Mouse (Mus musculus) lung, postnatal 0 days (tissue): ENCODE measurements at regions not wholly inside any gene's neighbourhood (a gene's known extent, or its start where the extent isn't known, plus 50 kb on each side); places are given as distances from the start of the nearest gene placed in this dataset.

Experiments used
- ATAC-seq: fragments of 200-750 bp; cut with Nextera tagmentation; 2 replicates; pipeline ENCODE4 v1.8.0; 2017; ENCODE audit warnings: moderate library complexity
- DNase-seq: peaks from one replicate; pipeline ENCODE4 v3.0.0-alpha.2; 2016; ENCODE audit warnings: low spot score
- H3K27ac ChIP-seq: fragments of 300-500 bp; sonication (generic); 2 replicates; pipeline ENCODE4 v1.5.1; 2014; ENCODE audit warnings: antibody characterized with exemption, mild to moderate bottlenecking, low read length, mixed read lengths
- H3K27me3 ChIP-seq: fragments of 300-500 bp; sonication (generic); replicated peaks from 2 replicates; pipeline ENCODE4 v1.6.1; 2014; ENCODE audit warnings: low read length, mixed read lengths; ENCODE audit not compliant: insufficient read depth
- H3K36me3 ChIP-seq: fragments of 300-500 bp; sonication (generic); 2 replicates; pipeline ENCODE4 v1.6.1; 2014; ENCODE audit warnings: low read length, mixed read lengths; ENCODE audit not compliant: insufficient read depth
- H3K4me1 ChIP-seq: fragments of 300-500 bp; sonication (generic); 2 replicates; pipeline ENCODE4 v1.6.1; 2014; ENCODE audit warnings: antibody characterized with exemption, low read depth, low read length, mixed read lengths; ENCODE audit not compliant: insufficient read depth
- H3K4me2 ChIP-seq: fragments of 300-500 bp; sonication (generic); replicated peaks from 2 replicates; pipeline ENCODE4 v1.6.1; 2014; ENCODE audit warnings: low read depth, mild to moderate bottlenecking, low read length, moderate library complexity, mixed read lengths
- H3K4me3 ChIP-seq: fragments of 300-500 bp; sonication (generic); 2 replicates; pipeline ENCODE4 v1.5.1; 2014; ENCODE audit warnings: low read depth, low read length
- H3K9ac ChIP-seq: fragments of 300-500 bp; sonication (generic); replicated peaks from 2 replicates; pipeline ENCODE4 v1.6.1; 2014; ENCODE audit warnings: low read depth, mild to moderate bottlenecking
- H3K9me3 ChIP-seq: fragments of 300-500 bp; sonication (generic); 2 replicates; pipeline ENCODE4 v1.6.1; 2016; ENCODE audit warnings: low read length, mixed read lengths
- CTCF ChIP-seq: IDR thresholded peaks from 2 replicates; pipeline ENCODE4 v1.5.1; 2016; ENCODE audit warnings: antibody characterized with exemption, mild to moderate bottlenecking
- EP300 ChIP-seq: IDR thresholded peaks from 2 replicates; pipeline ENCODE4 v1.6.1; 2016; ENCODE audit warnings: antibody characterized with exemption, mild to moderate bottlenecking, control low read depth
- WGBS: fragments of 180-500 bp; shearing (Covaris S2); extraction: QIAGEN DNeasy Blood & Tissue Kit; methylation state at CpG from one replicate; pipeline ENCODE4 v1.1.7; 2014; 5-methylcytosine and 5-hydroxymethylcytosine counted together

GRCm38 (mm10) chr4:125929122-125929772 lies 95.1 kb upstream of the Csf3r start:
- Histone ChIP-seq H3K4me3 (no peak overlapping the region), H3K9me3 (no peaks in the 10 kb centered on the region), H3K27ac (no peak overlapping the region), H3K27me3 (0 out of 2 replicates have a peak, but pooled peaks cover 5% of the 10 kb centered on the region), H3K36me3 (no peaks in the 10 kb centered on the region), H3K4me2 (no peak overlapping the region), H3K4me1 (no peaks in the 10 kb centered on the region), H3K9ac (no peak overlapping the region)
- ATAC-seq (no peak), DNase-seq (no peak)
- 57% methylated on average over 17 of the region's 17 CpGs for WGBS
- no peak for TF ChIP-seq EP300
- no peak for TF ChIP-seq CTCF

GRCm38 (mm10) chr4:125930764-125931163 lies 93.6 kb upstream of the Csf3r start:
- H3K36me3 ChIP-seq: no peaks in the 10 kb centered on the region
- WGBS: 21% methylated on average over 10 of the region's 10 CpGs

GRCm38 (mm10) chr4:125931321-125931720 lies 93.0 kb upstream of the Csf3r start:
- ATAC-seq: no peak
- Histone ChIP-seq H3K4me3 (no peak overlapping the region), H3K9ac (no peak overlapping the region), H3K9me3 (no peaks in the 10 kb centered on the region), H3K36me3 (no peaks in the 10 kb centered on the region), H3K4me2 (no peak overlapping the region), H3K27ac (no peak overlapping the region), H3K4me1 (no peaks in the 10 kb centered on the region), H3K27me3 (0 out of 2 replicates have a peak, but pooled peaks cover 5% of the 10 kb centered on the region)
- no peak for DNase-seq
- no peak for TF ChIP-seq CTCF
- TF ChIP-seq EP300: no peak
- 35% methylated on average over 6 of the region's 6 CpGs for WGBS

More at GRCm38 (mm10) chr4:125930764-125931163, 93.6 kb upstream of the Csf3r start:
- ATAC-seq: no peak
- DNase-seq: no peak
- TF ChIP-seq CTCF: no peak
- no peak for TF ChIP-seq EP300
- H3K4me1 ChIP-seq: no peaks in the 10 kb centered on the region
- no peak overlapping the region for H3K4me2 ChIP-seq
- 0 out of 2 replicates have a peak, but pooled peaks cover 5% of the 10 kb centered on the region for H3K27me3 ChIP-seq
- H3K27ac ChIP-seq: no peak overlapping the region
- H3K4me3 ChIP-seq: no peak overlapping the region
- H3K9ac ChIP-seq: no peak overlapping the region
- no peaks in the 10 kb centered on the region for H3K9me3 ChIP-seq

- Histone ChIP-seq H3K4me2 (no peak overlapping the region), H3K9me3 (no peaks in the 10 kb centered on the region), H3K4me3 (no peak overlapping the region), H3K4me1 (no peaks in the 10 kb centered on the region), H3K27me3 (0 out of 2 replicates have a peak, but pooled peaks cover 5% of the 10 kb centered on the region), H3K27ac (no peak overlapping the region), H3K9ac (no peak overlapping the region), H3K36me3 (no peaks in the 10 kb centered on the region)
- no peak for ATAC-seq
- 69% methylated on average over 22 of the region's 22 CpGs for WGBS
- no peak for DNase-seq
- TF ChIP-seq CTCF (no peak), EP300 (no peak)
Observed at GRCm38 (mm10) chr4:125932036-125932756, 92.2 kb upstream of the Csf3r start.

GRCm38 (mm10) chr4:125936357-125936756 lies 88.0 kb upstream of the Csf3r start:
- DNase-seq (no peak), ATAC-seq (no peak)
- no peak overlapping the region for H3K9ac ChIP-seq
- no peak overlapping the region for H3K27ac ChIP-seq
- no peak overlapping the region for H3K4me2 ChIP-seq
- TF ChIP-seq EP300 (no peak), CTCF (no peak)
- H3K36me3 ChIP-seq: no peaks in the 10 kb centered on the region
- no peaks in the 10 kb centered on the region for H3K4me1 ChIP-seq
- H3K4me3 ChIP-seq: no peak overlapping the region
- H3K9me3 ChIP-seq: no peaks in the 10 kb centered on the region
- H3K27me3 ChIP-seq: 0 out of 2 replicates have a peak, but pooled peaks cover 5% of the 10 kb centered on the region
- 68% methylated on average over 7 of the region's 7 CpGs for WGBS

GRCm38 (mm10) chr4:125938186-125938585 lies 86.2 kb upstream of the Csf3r start:
- ATAC-seq (no peak), DNase-seq (no peak)
- Histone ChIP-seq H3K9me3 (no peaks in the 10 kb centered on the region), H3K9ac (no peak overlapping the region), H3K27ac (no peak overlapping the region), H3K36me3 (no peaks in the 10 kb centered on the region), H3K4me2 (no peak overlapping the region), H3K4me1 (no peaks in the 10 kb centered on the region), H3K4me3 (no peak overlapping the region), H3K27me3 (no peaks in the 10 kb centered on the region)
- TF ChIP-seq CTCF (no peak), EP300 (no peak)
- 38% methylated on average over 6 of the region's 6 CpGs for WGBS
